Mouse (Mus musculus): Measurements from ENCODE around the gene Zfp541.

DNA sequence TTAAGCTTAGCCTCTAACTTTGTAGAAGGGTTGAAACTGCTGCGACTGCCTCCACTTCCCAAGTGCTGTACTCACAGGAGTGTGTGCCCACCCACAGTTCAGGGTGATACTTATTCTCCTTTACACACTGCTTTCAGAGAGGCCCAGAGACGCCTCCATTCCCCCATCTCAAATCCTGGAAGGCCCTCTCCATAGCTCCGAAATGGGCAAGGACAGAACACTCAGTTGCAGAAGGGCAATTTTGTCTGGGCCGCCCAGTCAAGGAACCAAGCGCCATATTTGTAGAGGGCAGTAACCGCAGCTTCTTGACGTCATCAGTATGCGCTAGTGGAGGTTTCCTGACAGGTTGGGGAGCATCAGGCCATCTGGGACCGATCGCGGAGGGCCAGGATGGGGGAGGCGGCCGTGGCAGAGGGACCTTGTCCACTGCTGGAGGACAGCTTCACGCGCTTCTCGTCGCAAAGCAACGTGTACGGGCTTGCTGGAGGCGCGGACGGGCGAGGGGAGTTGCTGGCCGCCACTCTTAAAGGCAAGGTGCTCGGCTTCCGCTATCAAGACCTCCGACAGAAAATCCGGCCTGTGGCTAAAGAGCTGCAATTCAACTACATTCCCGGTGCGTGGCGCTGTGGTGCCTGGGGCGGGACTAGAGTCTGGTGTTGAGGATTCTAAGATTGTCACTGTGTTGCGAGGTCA lies 58.1 kb downstream of the Zfp541 start, which contains the start of gene Kptn:
- TF ChIP-seq SMC3 (IDR thresholded peaks at IDR 0.05; ENCODE audit: low read depth, low read length): peak; percentile 46
- no peak for TF ChIP-seq NRF1 (IDR thresholded peaks at IDR 0.05; ENCODE audit: insufficient read depth, low read depth, low read length, poor library complexity, severe bottlenecking)
- no peak for TF ChIP-seq EP300 (IDR thresholded peaks at IDR 0.05; ENCODE audit: low read depth in 1 of 2, low read length in 2 of 2)
- TF ChIP-seq ETS1 (IDR thresholded peaks at IDR 0.05; ENCODE audit: low read depth, low read length): no peak; the same call in 1 of the 2 replicates
- TF ChIP-seq CTCF (IDR thresholded peaks at IDR 0.05 in 2 of 3, conservative IDR thresholded peaks at IDR 0.05 in 1 of 3; ENCODE audit: control insufficient read depth in 1 of 3, insufficient read depth in 1 of 3, low read depth in 2 of 3, low read length in 3 of 3, poor library complexity in 1 of 3, severe bottlenecking in 1 of 3): peak; percentile 86 to 90 (median 88)
- TF ChIP-seq ELF1 (IDR thresholded peaks at IDR 0.05; ENCODE audit: low read depth, low read length): peak; percentile 35
- no peak for TF ChIP-seq UBTF (IDR thresholded peaks at IDR 0.05; ENCODE audit: borderline replicate concordance, insufficient read depth, low read depth, low read length)
- no peak for TF ChIP-seq CHD2 (IDR thresholded peaks at IDR 0.05; ENCODE audit: low read length)
- 0 out of 2 replicates have a peak, but pooled peaks have one; percentile 33 for TF ChIP-seq MAZ (IDR thresholded peaks at IDR 0.05; ENCODE audit: low read depth, low read length)
- peak; percentile 75 to 78 for TF ChIP-seq POLR2A (IDR thresholded peaks at IDR 0.05; ENCODE audit: control insufficient read depth in 1 of 2, insufficient read depth in 1 of 2, low read depth in 1 of 2, low read length in 2 of 2, poor library complexity in 1 of 2)
- peak; percentile 48; the same call in 1 of the 2 replicates for TF ChIP-seq TCF12 (IDR thresholded peaks at IDR 0.05; ENCODE audit: low read depth, low read length)
